Mouse (Mus musculus) heart, postnatal 25 days (tissue): Measurements from ENCODE around the gene Psen1. TPM values are rescaled to one million over a fixed set of nuclear protein-coding genes. Genes with fewer than 3 reads are reported as not detected.
A peak's percentile ranks its signal among the peaks of the same experiment; 100 is the strongest.

ENCODE experiments used
- DNase-seq: peaks from one replicate; pipeline ENCODE4 v3.0.0; 2022; ENCODE audit warnings: low spot score
- intact Hi-C: fragments of 180-260 bp; cut with DNase I; formaldehyde crosslinking; loops from one replicate; pipeline ENCODE4 v1.15.1; 2025
- total RNA-seq, 2 experiments: library from RNA; stranded (reverse); gene quantifications; 2 replicates each; pipeline ENCODE4 v1.2.3; 2021

Psen1 gene
- total RNA-seq, result 10 to 100 TPM; 31.7 to 34.8 TPM

DNA sequence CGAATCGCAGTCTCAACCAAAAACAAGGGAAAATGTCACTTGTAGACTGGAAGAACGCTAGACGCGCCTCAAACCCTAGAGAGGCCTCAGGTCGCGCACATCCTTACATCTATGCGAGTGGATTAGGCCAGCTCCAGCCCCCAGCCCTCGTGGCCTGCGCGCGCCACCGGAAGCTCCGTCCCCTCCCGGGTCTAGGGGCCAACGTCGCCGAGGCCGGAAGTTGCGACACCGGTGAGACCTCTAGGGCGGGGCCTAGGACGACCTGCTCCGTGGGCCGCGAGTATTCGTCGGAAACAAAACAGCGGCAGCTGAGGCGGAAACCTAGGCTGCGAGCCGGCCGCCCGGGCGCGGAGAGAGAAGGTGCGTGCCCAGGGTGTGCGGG is at the start of gene Psen1:
TSS of gene Psen1 (plus strand) at position 219 of the 382 bp plus-strand sequence.
- peak; percentile 91 for DNase-seq
- intact Hi-C loops, result no loop called here

DNA sequence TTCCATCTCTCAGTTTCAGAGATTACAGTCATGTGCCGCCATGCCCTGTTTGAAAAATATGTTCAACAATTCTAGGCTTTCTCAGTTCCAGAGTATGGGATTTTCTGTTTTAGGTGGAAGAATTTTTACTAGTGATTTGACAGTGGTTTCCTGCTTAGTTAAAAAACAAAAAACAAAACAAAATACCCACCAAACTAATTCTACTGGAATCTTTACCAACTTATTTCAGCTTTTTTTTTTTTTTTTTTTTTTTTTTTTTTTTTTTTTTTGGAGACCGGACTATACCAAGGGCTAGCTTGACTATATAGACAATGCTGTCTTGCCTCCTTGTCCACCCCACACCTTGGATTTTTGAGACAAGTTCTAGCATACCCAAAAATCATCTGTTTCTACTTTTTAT is 46.7 kb upstream of the Psen1 start:
- no peak for DNase-seq
- intact Hi-C loops, result no loop called here

DNA sequence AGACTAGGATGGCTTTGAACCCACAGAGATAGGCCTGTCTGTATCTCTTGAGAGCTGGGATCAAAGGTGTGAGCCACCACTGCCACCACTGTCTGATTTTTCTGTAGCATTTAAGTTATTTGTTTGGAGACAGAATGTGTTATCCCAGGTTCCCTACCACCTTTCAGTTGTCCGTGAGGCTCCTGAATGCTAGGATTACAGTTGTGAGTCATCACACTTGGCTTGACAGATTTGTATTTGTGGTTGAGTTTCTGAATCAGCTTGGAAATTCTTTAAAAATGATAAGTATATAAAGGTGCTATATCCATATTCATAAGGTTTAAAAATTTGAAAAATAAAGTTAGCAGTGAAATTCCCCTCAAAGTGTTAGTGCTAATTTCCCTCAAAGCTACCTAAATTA is 44.8 kb upstream of the Psen1 start:
- intact Hi-C loops, result no loop called here
- no peak for DNase-seq

DNA sequence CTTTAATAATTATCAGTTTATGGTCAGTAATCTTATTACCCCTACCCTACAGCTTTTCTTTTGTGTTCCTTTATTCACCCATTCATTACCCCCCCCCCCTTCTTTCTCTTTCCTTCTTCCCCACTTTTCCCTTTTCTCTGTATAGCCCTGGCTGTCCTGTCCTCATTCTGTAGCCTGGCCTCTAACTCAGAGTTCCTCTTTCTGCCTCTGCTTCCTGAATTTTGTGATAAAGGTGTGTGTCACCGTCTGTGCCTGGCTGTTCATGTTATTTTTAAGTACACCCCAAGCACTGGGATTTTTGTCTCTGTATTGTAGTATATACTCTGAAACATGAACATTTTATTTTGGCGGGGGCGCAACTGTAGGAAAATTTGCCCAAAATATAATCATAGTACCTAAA is 37.6 kb upstream of the Psen1 start:
- no peak for DNase-seq
- intact Hi-C loops, result no loop called here

DNA sequence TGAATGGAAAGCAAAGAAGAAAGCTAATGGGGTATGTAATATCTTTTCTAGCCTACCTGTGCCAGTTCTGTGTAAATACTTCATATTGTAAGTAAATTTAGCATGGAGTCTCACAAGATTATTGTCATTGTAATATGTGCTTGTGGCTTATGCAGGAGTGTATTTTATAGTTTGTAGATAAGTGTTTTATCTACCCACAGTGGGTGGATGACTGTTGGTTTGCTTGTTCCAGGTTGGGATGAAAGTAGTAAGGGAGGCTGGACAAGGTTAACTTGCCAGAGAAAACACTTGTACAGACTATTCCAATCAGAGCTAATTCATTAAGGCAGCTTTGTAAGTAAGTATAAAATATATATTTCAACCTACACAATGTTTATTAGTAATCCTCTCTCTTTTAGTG is 36.5 kb upstream of the Psen1 start:
- no peak for DNase-seq
- intact Hi-C loops, result no loop called here

DNA sequence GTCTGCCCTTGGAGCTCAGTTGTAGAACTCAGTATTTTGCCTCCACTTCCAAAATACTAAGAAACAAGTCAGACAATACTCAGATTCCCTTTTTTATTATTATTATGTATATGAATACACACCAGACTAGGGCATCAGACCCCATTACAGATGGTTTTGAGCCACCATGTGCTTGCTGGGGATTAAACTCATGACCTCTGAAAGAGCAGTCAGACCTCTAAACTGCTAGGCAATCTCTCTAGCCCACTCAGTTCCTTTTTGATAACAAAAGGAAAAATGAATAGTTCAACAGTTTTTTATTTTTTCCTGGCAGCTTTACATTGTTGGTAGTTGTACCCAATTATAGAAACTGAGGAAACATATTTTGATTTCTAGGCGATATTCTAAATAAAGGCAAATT is 2.5 kb upstream of the Psen1 start:
- no peak for DNase-seq
- intact Hi-C loops, result no loop called here

DNA sequence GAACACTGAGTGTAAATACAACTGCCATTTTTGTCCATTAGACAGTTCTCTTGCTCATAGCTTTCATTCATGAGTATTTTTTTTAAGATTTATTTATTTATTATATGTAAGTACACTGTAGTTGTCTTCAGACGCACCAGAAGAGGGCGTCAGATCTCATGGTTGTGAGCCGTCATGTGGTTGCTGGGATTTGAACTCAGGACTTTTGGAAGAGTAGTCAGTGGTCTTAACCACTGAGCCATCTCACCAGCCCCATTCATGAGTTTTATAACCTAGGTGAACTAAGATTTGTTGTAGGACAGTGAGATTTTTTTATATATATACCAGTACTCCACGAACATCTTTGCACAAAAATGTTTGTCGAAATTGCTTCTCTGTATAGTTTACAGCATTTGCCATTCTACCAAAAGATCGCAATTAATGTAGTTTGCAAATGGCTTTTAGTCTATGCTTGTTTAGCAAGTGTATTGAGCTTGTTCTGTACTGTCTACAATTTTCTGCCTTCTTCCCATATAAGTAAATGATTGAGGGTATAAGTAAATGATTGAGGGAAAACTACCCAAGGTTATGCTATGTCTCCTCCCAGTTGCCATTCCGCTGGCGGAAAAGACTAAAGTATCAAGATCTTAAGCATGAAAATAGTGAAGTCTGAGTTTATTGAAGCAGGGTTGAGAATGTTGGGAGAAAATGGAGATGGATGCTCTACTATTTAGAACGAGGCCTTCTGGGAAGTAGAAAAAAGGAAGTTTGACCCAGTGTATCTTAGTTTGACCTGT is 1.2 kb upstream of the Psen1 start:
- intact Hi-C loops, result no loop called here
- DNase-seq, result no peak

DNA sequence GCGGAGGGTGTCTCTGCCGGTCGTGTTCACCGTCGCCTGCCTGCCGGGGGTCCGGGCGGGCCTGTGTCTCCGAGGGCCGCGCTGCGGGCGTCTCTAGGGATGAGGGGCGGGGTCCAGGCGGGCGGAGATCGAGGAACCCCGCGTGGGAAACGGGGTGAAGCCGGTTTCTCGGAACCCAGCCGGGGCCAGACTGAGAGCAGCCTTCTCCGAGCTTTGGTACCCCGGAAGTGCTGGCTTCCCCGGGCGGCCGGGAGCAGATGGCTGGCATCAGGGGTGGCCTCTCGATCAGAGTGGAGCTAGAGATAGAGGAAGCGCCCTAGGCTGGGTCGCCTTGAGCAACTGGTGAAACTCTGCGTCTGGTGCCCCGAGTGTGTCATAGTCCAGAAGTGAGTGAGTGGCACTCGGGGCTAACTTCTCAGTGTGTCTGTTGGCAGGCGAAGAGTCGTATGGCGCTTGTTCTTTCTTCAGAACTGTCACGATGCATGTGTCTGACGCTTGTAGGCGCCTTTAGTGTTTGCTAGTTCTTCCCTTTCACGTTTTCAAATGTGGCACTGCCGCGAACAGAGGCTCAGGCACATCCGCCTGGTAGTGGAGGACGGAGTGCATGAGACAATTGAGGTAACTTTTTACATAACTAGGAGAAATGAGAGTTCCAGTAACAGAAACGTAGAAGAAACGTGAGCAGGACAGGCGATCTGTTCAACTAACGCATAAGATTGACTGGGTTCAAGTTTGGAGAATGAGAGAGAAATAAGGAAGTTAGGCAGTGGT is 549 bp downstream of the Psen1 start:
- no peak for DNase-seq
- intact Hi-C loops, result no loop called here

DNA sequence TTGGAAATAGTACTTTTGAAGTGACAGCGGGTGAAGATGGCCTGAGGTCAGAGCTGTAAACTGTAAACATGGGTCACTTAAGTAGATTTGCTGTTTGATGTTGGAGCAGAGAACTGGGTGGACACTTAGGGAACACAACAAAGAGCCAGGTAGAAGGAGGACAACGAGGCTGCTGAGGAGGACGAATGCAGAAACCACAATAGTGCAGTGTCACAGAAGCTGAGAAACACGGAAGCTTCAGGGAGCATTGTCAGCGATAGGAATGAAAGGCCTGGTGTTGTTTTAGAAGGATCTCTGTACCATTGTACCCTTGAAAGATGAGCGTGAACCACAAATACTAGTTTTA is 1.1 kb downstream of the Psen1 start:
- no peak for DNase-seq
- intact Hi-C loops, result no loop called here

DNA sequence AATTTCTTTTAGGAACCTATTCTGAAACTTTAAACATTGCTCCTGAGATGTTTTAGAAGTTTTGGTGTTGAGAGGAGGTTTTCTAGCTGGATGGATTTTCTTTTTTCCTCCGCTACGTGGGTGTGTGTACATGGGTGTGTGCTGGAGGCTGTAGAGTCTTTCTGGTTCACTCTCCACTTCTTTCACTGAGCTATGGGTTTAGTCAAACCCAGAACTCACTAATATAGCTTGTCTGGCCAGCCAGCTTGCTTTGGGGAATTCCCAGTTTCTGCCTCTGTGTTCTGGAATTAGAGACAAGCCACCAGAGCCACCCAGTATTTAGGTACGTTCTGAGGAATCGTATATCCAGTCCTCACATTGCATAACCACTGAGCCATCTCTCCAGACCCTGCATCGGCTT is 6.1 kb downstream of the Psen1 start:
- intact Hi-C loops, result no loop called here

DNA sequence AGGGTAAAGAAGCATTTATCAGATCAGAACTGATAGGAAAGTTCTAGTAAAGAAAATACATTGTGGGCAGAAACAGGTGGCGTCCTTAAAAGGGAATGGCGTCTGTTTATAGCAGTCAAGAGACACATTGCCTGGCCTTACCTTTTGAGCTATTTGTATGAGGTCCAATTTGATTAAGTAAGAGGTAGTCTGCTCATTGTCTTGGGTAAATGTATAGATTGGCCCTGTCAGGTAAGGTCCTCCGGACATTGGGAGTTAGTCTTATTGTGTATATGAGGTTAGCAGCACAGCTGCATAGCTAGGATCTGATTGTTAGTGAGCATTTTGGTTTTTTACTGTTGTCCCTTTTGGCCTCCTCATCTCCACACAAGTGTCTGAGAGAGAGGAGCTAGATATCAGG is 6.7 kb downstream of the Psen1 start:
- intact Hi-C loops, result no loop called here
- DNase-seq, result no peak

More for the DNA sequence above, 6.1 kb downstream of the Psen1 start:
- no peak for DNase-seq

DNA sequence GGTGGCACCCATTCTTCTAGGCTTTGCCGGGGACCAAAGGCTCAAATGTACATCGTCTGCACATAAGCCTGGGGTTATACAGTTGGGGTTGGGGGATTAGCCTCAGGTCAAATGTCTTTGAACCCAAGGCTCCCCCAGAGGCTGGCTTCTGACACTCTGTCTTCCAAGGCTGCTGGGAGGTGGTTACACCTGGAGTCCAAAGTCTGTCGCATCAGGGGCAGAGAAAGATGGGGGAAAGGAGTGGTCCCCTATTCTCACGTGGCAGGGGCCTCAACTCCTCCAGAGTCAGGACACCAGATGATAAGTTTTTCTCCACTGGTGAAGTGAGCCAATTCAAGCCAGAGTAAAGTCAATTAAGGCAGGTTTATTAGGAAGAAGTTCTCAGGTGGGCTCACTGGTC is 10.7 kb downstream of the Psen1 start:
- no peak for DNase-seq
- intact Hi-C loops, result no loop called here

DNA sequence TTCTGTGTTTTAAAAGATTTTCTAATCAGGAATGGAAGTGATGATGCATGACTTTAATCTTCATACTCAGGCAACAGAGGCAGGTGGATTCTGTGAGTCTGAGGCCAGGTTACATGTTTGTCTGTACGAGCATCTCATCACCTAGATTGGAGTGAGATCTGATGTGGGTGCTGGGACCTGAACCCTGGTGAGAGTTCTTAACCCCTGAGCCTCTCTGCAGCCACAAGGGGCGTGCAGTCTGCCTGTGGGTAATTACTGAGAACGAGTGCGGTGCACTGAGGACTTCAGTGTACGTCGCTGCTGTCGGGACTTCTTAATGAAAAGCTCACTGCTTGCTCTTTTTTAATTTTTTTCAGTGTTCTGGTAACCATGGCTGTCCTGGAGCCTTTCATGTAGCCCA is 13.7 kb downstream of the Psen1 start:
- intact Hi-C loops, result no loop called here
- DNase-seq, result no peak

DNA sequence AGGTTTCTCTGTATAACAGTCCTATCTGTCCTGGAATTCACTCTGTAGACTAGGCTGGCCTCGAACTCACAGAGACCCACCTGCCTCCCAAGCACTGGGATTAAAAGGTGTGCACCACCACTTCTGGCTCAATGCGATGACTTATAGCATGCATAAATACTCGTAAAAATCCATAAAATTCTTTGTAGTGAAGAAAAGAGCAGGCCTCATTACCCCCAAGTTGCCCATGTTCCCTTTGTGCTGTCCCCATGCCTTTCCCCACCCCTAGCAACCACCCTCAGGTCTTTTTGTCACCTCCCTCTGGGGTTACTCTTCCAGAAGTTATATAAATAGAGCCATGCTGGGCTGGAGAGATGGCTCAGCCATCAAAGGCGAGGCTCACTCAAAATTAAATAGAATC is 14.8 kb downstream of the Psen1 start:
- intact Hi-C loops, result no loop called here
- no peak for DNase-seq

DNA sequence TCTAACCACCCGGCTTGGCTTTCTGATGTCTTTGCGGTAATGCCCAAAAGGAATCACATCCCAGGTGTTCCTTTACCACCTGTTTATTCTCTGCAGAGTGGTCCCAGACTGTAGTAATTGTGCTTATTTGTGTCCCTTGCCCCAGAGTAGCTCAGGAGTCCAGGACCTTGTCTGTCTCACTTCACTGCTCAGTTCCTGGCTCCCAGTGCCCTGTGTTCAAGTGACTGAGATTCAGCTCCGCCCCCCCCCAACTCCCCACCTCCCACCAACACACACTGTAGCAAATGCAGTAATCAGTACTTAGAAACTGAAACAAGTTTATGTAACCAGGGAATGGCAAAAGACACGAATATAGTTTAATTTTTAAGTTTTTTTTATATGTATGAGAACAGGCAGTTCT is 19.0 kb downstream of the Psen1 start:
- intact Hi-C loops, result no loop called here
- DNase-seq, result no peak

DNA sequence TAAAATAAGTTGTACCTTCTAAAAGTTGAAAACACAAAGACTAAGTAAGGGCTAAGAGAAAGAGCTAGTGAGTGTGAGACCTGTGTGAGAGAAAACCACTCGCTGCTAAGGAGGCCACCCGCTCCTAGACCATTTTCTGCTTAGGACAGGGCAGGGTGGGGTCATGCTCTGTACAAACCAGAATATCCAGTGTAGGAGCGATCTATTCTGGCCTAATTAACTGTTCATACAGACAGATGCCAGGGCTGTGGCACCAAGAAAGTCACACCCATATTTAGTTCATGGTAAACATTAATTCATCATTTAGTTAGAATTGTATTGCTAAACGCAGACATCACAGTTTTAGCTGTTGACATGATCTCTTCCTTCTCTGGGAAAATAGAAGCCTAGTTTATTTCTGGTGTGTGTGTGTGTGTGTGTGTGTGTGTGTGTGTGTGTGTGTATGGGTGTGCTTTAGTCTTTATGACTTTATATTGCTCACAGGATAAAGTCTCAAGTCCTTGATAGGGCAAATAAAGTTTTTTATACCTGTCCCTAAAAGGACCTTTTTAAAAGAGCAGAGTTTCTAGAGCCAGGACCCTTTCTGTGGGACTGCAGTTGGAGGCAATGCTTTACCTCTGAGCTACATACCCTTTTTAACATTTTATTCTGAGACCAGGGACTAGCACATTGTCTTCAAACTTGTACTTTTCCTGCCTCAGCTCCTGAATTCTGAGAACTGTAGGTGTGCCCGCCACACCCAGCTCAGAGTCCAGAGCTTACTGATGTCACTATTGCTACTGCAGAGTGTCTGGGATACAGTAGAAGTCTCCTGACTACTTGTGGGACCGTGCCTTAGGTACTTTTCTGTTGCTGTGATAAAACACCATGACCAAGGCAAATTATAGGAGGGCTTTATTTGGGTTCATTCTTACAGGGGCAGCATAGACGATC is 20.5 kb downstream of the Psen1 start:
- intact Hi-C loops, result no loop called here
- no peak for DNase-seq

DNA sequence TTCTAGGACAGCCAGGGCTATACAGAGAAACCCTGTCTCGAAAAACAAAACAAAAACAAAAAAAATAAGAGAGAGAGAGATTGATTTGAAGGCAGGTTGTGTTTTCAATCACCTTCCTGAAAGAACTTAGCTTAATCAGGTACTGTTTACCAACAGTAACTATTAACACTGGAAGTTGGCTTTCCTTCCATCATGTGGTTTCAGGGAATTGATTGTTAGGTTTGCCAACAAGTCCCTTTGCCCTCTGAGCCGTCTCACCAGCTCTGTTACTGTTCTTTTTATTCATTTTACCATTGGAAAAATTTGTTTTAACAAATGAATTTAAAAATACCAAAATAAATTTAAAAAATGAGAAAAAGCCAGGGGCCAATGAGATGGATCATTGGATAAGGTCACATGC is 22.0 kb downstream of the Psen1 start:
- intact Hi-C loops, result loop anchor here (10.0 kb wide), 1 partner anchor 325 kb away; the partner anchor contains the start of genes Acot4 and Gm49366
- DNase-seq, result no peak

DNA sequence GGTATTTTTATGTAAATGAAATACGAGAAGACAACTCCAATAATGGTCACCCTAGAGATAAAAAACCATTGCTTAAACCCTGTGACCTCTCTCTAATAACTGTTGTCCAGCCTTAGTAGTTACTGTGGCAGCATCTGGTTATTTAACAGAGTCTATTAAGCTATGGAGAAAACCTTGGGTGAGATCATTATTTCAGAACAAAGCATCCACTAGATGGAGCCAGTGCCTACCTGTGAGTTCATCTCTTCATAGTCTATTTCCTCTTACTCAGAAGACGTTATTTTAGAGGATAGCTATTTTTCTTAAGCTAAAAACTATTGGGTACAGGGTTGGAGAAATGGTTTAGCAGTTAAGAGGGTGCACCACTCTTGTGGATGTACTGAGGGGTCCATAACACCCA is 25.8 kb downstream of the Psen1 start:
- intact Hi-C loops, result loop anchor here (1.0 to 10.0 kb wide), 3 partner anchors 58 to 321 kb away; partner anchors contain the start of genes Acot4 and Gm49366
- DNase-seq, result no peak

DNA sequence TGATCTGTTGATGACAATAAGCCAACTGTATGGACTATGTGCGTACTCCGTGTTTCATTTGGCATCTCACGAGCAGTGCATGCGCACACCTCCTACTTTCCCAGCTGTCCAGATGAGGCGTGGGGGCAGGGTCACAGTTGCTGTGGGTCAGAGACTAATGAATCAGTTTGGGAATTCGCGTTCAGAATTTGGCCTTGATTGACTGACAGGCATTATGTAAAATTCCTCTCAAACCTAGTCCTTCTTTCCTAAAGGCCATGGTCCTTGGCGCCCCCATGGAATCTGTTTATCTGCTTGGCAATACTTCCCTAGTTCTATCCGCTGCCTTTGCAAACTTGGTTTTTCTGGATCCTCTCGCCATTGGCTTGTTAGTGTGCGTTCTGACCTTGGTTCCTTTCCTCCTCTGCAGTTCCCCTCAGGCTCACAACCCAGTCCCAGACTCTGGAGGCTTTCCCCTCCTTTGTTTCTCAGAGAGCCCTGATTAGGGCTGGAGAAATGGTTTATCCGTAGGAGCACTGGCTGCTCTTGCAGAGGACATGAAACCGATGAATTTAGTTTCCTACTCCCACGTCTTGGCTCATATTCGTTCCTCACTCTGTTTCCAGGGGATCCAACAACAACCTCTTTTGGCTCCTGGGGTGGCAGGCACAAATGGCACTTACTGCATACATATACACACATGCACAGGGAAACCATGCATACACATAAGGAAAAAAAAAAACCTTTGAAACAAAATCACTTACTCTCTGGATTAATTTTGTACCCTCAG is 28.6 kb downstream of the Psen1 start:
- no peak for DNase-seq
- intact Hi-C loops, result loop anchor here (10.0 kb wide), 1 partner anchor 318 kb away; the partner anchor contains the start of genes Acot4 and Gm49366

DNA sequence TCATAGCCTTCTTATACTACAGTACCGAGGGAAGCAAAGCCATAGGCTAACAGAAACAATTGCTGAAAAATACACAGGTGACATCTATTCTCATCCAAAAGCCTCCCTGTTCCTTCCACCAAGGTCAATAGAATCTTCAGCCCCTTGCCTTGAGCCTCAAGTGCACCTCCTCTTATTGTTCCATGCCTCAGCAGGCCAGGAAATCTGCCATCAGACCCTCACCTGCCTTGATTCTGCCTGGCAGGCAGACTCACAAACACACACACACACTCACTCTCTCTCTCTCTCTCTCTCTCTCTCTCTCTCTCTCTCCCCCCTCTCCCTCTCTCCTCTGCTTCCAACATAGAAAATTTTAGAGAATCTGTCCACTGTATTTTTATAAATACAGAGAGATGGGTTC is 31.5 kb downstream of the Psen1 start:
- intact Hi-C loops, result loop anchor here (10.0 kb wide), 1 partner anchor 315 kb away; the partner anchor contains the start of genes Acot4 and Gm49366
- no peak for DNase-seq
